Mouse (Mus musculus) heart, adult 9 months (tissue): Measurements from ENCODE around the gene Olfr316.
"Not testable (repeated sequence)": the region's sequence is repeated elsewhere in the genome, so short reads cannot be mapped to it uniquely, and the experiment has no call there.

Experiments
- DNase-seq, 2 experiments: peaks; one replicate each; pipeline ENCODE4 v3.0.0; 2022; ENCODE audit warnings: low spot score in 2 of 2

Gene Olfr316

DNA sequence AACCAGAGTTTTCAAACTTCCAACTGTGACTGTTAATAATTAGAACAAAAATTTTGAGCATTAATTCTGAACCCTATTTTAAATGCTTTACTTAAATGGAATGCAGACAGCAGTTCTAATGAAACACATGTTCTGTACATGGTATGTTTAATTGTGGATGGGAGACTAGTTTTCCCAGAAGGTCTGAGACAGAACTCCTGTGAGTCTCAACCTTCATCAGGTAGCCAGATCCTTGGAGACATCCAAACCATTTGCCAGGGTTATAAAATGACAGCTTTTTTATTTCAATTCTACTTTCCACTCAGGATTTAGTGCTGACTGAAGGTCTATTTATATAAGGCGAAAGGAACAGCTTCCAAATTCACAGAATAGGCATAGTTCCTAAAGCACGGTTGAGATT, at the start of gene Olfr316:
TSS of gene Olfr316 (plus strand) at position 301 of the 400 bp plus-strand sequence.
- no peak for DNase-seq

DNA sequence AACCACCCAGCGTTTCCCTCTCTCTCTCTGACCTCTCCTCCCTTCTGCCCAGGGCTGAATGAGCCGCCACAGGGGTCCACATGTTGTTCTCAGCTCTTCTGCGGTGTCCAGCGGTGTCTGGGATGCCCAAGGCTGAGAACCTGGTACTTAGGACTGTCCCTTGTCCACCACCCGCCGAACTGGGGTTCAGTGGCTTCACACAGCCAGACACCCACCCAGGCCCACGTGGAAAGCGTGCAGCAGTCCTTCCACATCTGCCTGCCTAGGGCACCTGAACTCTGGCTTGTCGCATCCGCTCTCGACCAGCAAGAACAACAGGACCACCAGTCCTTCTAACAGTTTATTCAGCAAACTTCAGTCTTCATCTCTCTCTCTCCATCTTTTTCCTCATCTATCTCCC, 43.4 kb upstream of the Olfr316 start:
- DNase-seq = no peak

DNA sequence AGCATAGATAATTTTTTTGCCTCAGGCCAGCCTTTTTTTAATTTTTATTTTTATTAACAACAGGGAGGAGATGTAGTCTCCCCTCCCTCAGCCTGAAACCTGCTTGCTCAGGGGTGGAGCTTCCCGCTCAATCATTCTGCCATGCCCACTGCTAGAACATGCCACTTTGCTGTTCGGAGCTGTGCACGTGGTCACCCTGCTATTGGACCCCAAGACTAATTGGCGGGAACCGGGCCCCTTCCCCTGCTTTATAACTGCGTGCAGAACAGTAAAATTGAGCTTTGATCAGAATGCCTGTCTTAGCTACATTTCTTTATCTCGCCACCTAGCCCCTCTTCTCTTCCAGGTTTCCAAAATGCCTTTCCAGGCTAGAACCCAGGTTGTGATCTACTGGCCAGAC, 34.8 kb upstream of the Olfr316 start:
- DNase-seq = not testable (repeated sequence)

DNA sequence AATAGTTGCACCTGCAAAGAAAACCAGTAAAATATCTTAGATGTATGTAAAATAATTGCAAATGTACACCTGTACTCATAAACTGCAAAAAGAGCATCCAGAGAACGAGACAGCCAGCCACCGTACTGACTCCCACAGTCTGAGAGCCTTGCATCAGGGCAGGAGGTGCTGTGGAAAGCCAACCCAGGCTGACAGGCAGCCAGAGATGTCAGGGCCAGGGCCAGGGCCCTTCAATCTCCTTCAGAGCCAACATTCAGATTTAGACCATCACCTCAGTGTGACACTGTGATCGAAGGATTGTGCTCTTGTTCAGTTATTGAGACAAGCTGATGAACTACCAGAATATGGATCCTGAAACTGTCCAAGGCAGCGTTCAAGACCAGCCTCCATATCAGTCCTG, 32.8 kb upstream of the Olfr316 start:
- DNase-seq = no peak

DNA sequence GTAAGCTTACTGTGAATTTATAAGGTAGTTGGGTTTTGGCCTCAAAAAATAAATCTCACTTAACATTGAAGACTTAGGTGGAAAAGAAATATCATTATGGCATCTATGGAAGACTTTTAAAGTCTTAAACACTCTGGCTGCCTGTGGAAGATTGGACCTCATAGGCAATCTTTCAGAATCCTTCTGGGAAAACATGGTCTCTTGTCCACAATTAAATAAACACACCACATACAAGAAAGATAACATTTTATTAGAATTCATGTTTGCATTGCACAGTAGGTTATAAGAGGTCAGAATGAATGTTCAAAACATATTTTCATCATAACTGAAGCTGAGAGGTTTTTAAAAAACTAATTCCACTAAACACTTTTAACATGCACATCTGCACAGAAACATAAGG, 28.6 kb upstream of the Olfr316 start, which contains the start of gene Olfr318:
TSS of gene Olfr318 (minus strand) at position 101 of the 400 bp plus-strand sequence.
- no peak for DNase-seq

DNA sequence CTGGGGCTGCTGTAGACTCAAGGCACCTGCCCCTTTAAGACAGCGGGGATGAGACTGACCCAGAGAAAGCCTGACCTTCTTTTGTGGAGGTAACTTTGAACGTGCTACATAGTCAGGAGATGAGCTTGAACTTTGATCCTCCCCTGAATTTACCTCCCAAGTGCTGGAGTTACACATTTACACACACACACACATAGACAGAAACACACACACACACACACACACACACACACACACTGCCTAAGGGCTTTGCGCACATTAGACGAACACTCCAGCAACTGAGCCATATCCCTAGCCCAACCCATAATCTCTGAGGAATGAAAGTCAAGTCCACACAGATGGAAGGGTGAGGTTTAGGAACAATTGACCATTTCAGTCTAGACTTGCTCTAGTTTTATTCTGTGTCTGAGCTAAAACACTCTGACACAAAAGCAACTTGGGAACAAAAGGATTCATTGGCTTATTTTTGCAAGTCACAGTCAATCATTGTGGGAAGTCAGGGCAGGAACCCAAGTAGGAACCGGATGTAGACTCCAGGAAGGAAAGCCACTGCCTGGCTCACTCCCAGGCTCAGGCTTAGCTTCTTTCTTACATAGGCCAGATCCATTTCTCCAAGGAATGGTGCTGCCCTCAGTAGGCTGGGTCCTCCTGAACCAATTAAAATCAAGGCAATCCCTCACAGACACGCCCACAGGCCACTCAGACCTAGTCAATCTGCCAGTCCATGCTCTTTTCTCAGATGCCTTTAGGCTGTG, 24.5 kb upstream of the Olfr316 start:
- DNase-seq = not testable (repeated sequence)

DNA sequence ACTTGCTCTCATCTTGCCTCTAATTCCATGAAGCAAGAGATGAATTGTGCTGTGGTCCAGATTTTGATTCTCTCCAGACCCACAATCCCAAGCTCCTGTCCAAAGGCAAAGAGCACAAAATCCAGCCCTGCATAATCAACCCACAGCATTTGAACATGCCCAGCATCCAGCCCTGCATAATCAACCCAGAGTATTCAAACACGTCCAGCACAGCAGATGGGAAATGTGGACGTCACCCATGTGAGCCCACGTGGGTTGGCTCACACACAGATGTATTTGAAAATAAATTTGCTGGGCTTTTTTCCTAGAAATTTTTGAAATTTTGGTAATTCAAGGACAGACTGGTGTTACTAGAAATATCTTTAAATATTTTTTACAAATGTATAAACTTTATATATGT, 19.2 kb upstream of the Olfr316 start:
- no peak for DNase-seq

DNA sequence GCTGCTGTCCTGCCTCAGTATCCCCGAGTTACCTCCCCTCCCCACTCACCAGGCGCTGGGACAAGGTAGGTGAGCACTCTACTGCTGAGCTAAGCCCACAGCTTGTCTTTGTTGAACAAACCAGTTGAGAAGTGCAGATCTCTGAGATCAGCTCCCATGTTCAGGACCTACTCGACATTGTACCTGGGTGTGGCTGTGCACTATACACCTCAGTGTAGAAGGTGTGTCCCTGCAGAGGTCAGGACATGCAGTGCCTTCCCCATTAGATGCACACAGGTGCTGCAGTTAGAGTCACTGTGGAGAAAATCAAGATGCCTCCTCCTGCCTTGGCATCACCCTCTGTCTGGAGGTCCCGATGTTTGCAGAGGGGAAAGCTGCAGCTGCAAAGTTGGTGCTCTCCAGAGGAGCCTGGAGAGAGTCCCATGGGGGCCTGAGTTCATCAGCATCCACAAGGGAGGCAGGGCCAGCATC, 13.7 kb upstream of the Olfr316 start, which contains the start of gene Olfr317:
TSS of gene Olfr317 (minus strand) at position 421 of the 471 bp plus-strand sequence.
- DNase-seq = no peak

DNA sequence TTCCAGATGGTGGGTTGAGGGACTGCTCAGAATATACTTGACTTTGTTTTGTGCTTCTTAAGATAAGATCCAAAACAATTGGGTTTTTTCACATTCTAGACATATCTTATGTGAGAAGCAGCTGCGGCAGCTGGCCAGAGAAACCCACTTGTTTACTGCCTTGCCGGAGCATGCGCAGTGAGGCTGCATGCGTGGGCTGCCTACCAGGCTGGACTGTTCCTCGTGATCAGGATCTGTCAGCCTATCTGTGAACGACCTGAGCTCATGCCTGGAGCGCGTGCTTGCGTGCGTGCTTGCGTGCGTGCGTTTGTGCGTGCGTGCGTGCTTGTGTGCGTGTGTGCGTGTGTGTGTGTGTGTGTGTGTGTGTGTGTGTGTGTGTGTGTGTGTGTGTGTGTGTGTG, 1.4 kb upstream of the Olfr316 start:
- DNase-seq = not testable (repeated sequence)

DNA sequence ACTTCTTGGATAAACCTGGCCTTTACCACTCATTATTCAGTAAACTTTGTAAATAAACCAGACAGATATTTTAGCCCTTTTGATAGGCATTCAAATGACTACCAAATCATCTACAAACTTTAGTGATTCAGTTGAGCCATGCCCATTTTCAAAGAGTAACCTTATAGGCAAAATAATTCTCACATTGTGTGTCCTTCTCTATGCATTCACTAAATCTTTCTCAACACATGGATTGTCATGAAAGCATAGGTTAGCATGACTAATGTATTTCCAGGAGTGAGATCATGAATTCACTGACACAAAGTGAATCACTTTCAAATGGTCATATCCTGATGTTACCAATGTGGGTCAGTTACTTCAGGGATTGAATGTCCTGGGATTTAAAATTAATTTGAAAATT, 20.4 kb downstream of the Olfr316 start, which contains the start of gene Olfr315:
TSS of gene Olfr315 (plus strand) at position 301 of the 400 bp plus-strand sequence.
- no peak for DNase-seq

DNA sequence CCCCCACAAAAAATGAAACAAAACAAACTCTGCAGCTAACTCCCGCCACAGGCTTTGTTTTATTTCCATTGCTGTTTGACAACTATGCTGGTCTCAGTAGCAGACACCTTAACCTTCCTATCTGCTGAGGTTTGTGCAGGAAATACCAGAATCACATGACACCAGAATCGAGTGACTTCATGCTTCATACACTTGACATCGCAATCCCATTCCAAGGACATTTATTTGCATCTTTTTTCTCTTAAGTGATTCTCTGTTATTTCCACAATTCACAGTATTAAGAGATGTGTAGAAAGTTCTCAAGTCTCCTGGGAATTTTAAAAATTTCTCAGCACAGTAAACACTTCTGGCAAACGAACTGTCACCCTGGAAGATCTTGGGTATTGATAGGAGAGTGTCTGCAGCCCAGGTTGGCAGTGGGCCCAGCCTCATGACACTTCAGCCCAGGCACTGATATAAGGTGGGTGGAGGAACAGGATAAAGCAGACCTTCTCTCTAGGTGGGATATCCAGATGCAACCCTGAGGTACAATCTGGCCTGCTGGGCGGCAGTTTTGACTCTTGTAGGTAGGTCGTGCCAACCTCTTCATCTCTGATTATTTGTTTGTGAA, 30.1 kb downstream of the Olfr316 start, which contains the start of gene Olfr314:
TSS of gene Olfr314 (plus strand) at position 473 of the 610 bp plus-strand sequence.
- DNase-seq = no peak

DNA sequence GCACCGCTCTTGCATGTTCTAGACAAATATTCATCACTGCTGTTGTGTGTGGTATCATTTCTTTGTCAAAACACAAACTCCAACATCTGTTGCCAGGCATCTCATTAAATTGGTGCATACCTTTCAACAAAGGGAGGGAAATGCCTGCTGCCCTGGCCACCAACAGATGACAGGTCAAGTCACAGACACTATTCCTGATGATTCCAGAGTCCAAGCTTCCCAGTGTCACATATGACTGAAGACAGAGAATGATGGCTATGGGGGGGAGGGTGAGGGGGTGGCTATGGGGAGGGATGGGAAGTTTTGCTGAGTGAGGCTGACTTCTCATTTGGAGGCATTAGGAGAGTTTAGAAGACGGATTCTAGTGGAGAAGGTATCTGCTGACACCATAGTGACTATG, 31.6 kb downstream of the Olfr316 start:
- DNase-seq = no peak

DNA sequence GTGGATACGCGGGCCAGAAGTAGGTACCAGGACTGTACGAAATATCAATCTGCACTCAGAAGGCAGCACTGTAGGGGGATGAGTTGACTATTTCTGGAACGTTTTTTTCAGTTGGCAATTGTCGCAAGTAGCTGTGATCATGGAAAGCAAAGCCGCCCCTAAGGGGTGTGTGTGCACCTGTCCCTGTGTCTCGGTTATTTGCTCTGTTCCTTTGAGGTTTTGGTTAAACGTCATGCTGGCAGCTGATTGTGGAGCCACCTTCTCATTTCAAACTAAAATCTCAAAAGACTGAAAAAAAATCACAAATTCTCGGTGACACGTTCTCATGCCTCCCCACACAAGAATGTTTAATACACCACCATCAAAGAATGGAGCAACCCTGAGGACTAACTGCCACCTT, 35.1 kb downstream of the Olfr316 start:
- no peak for DNase-seq

DNA sequence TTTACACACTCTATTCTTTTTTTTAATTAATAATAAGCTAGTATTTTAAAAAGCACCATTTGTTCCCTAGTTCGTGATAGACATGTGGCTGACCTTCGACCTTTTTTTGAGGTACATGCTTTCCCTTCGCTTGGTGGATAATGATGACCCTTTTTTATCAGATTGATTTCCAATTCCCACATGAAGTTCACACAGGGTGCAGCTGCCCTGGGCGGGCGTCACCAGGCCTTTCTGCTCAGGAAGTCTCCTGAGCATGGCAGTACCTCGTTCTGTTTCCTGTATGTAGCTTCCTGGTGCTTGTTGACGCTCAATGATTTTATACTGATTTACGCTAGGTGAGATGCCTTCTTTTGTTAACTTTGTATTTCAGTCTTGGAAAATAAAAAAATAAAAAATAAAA, 35.8 kb downstream of the Olfr316 start:
- DNase-seq = no peak

DNA sequence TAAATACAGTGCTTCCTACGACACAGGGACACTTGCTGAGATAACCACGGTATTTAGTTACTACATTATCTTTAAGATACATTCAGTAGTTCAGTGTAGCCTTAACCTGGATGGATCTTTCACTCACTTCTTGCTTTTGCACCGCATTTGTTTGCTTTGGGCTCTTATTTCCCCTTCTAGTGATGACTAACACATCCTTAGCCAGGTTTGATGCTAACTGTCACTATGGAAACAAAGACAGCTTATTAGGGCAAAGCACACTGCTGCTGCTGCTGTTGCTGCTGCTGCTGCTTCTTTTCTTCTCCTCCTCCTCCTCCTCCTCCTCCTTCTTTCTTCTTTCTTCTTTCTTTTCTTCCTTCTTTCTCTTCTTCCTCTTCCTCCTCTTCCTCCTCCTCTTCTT, 37.0 kb downstream of the Olfr316 start:
- no peak for DNase-seq

DNA sequence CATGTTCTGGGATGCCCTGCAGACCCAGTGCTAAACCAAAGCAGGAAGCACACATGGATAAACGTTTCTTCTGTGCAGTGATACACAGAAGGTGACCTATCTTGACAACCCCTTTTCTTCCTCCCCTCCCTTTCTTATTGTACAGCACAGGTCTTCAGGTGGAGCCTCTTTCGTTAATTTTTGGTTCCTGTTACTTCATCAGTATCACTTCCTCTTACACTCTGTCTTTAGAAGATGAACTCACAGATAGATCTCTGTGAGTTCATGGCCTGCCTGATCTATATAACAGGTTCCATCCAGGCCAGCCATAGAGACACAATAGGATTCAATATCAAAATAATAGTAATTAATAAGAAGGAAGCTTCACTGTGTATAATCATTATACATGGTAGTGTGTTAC, 37.5 kb downstream of the Olfr316 start:
- no peak for DNase-seq

DNA sequence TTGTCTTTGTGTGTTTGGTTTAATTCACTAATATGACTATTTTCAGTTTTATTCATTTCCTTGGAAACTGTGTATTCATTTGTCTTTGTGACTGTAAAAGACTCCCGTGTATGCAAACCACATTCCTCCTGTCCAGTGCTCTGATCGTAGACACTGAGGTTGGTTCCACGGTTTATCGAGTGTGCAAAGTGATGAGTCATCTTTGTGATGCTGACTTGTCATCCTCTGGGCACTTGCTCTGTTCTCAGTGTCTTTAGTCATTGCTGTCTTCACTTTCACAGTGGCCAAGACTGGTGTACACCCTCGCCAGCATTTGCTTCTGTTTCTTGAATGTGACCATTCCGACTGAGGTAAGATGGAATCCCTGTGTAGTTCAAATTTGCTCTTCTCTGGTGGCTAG, 38.1 kb downstream of the Olfr316 start:
- DNase-seq = no peak

DNA sequence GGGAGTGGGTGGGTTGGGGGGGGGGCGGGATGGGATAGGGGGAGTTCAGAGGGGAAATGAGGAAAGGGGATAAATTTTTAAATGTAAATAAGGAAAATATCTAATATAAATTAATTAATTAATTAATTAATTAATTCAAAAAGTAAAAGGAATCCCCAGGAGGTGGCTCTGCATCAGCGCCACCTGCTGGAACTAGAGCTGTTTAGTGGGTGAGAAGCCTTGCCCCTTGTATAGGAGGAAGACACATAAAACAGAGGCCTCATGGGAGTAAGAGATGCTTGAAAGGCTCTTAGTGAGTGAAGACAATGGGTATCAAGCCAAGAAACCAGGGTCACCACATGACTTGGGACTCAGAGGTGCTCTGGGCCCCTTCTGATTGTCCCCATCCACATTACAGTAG, 43.3 kb downstream of the Olfr316 start:
- DNase-seq = no peak

DNA sequence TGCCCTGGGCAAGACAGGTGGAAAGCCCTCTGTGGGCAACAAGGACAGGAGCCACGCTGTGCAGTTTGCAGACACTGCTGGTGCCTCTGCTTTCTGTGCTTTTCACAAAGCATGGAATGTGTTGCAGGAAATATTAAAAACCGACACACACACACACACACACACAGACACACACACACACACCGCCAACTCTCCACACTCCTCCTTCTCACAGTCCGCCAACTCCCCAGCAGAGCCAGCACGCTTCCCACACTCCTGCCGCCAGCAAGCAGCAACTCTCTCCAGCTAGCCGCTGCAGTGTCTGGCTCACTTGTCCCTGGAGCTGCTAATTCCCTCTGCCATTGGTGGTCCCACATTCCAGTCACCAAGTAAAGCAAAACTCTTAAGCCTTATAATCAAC, 44.3 kb downstream of the Olfr316 start:
- no peak for DNase-seq

DNA sequence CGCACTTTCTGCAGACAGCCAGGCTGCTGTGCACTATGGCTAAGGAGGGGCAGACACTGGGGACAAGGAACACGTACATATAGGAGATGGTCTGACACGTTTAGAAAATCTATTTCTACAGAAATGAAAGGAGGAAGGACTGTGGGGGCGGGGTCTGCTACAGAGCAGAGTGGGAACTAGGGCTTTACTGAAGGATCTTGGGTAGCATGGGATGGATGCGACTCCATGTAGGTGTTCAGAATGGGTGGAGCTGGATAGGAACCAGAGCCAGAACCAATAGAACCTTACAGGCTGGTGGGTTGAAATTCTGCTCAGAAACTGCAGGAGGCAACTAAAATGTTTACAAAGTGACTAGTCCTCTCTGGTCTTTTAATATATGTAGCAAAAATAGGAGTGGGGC, 47.2 kb downstream of the Olfr316 start:
- no peak for DNase-seq

DNA sequence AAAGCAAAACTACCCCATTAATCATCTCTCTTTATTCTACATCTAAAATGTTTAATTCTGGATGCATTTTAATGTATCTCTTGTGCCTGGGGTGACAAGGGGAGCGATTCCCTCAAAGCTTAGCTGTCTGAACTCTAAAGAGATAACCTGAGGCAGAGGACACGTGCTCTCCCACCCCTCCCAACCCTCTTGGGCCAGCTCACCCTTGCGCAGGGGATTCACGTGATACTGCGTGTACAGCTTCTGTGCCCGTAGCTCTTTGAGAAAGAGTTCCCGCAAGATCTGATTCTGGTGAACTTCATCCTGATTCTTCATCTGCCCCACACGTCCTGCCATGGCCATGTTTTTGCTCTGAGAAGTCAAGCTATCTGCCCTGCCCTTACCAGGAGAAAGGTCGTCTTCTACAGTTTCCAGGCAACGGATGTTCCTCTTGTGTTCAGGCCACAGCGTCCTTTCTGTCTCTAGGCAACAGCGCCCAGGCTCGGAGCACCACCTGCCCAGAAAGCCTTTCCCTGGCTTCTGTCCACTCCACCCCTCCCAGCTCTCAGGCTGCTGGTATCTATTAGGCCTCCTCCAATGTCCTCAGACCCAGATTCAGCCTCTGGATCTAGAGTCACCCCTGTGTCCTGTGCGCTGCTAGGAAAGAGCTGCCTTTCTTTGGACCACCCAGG, 49.2 kb downstream of the Olfr316 start, which contains the start of gene Fam183b:
TSS of gene Fam183b (minus strand) at position 403 of the 671 bp plus-strand sequence.
- peak; percentile 3 to 18 for DNase-seq

DNA sequence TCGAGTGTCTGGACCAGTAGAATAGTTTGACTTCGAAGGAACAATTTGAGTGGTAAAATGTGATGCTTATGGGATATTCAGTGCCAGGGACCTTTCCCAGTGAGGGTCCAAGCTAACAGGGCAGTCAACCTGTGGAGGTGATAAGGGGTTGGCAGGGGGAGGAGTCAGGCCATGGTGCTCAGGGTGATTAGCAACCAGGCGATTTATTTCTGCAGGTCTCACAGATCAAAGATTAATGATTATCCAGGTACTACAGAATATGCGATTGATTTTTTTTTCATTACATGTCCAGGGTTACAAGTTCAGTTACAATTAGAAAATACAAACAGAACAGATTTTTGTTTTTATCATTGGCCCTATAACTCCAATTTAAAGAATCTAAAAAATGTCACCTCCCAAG, 51.3 kb downstream of the Olfr316 start:
- no peak for DNase-seq
